Mouse (Mus musculus) embryonic facial prominence, embryonic 12.5 days (tissue): ENCODE results near the gene Sfi1. TPM values are rescaled to one million over a fixed set of nuclear protein-coding genes. Genes with fewer than 3 reads are reported as not detected.
A peak's percentile ranks its signal among the peaks of the same experiment; 100 is the strongest.
"Not testable (repeated sequence)": the region's sequence is repeated elsewhere in the genome, so short reads cannot be mapped to it uniquely, and the experiment has no call there.

ENCODE experiments used
- ATAC-seq: fragments of 200-750 bp; cut with Nextera tagmentation; 2 replicates; pipeline ENCODE4 v1.8.0; 2017; ENCODE audit not compliant: insufficient number of reproducible peaks, insufficient read depth, low FRiP score, low TSS enrichment
- H3K27ac ChIP-seq: fragments of 300-500 bp; sonication (generic); 2 replicates; pipeline ENCODE4 v1.5.1; 2016; ENCODE audit warnings: mild to moderate bottlenecking
- H3K27me3 ChIP-seq: fragments of 300-500 bp; sonication (generic); 2 replicates; pipeline ENCODE4 v1.6.1; 2016; ENCODE audit warnings: mild to moderate bottlenecking, moderate library complexity
- H3K36me3 ChIP-seq: fragments of 300-500 bp; sonication (generic); 2 replicates; pipeline ENCODE4 v1.6.1; 2016; ENCODE audit warnings: mild to moderate bottlenecking
- H3K4me1 ChIP-seq: fragments of 300-500 bp; sonication (generic); 2 replicates; pipeline ENCODE4 v1.6.1; 2016
- H3K4me2 ChIP-seq: fragments of 300-500 bp; sonication (generic); replicated peaks from 2 replicates; pipeline ENCODE4 v1.6.1; 2016; ENCODE audit warnings: mild to moderate bottlenecking, moderate library complexity
- H3K4me3 ChIP-seq: fragments of 300-500 bp; sonication (generic); 2 replicates; pipeline ENCODE4 v1.5.1; 2016; ENCODE audit warnings: mild to moderate bottlenecking
- H3K9ac ChIP-seq: fragments of 300-500 bp; sonication (generic); 2 replicates; pipeline ENCODE4 v1.6.1; 2016; ENCODE audit warnings: mild to moderate bottlenecking, moderate library complexity
- H3K9me3 ChIP-seq: fragments of 300-500 bp; sonication (generic); 2 replicates; pipeline ENCODE4 v1.6.1; 2016; ENCODE audit warnings: mild to moderate bottlenecking, moderate library complexity
- WGBS: fragments of 180-500 bp; shearing (Covaris S2); methylation state at CpG from one replicate; pipeline ENCODE4 v1.1.7; 2016; 5-methylcytosine and 5-hydroxymethylcytosine counted together
- polyA plus RNA-seq: library from polyadenylated mRNA; unstranded; fragments of >200 nt; fragmentation: Nextera tagmentation; extraction: Ambion mirVana; gene quantifications from 2 replicates; pipeline ENCODE4 v1.2.1, GENCODE M21; 2016

The Sfi1 gene
- polyA plus RNA-seq, 1 experiment from 2014 or later = 17.1 TPM

DNA sequence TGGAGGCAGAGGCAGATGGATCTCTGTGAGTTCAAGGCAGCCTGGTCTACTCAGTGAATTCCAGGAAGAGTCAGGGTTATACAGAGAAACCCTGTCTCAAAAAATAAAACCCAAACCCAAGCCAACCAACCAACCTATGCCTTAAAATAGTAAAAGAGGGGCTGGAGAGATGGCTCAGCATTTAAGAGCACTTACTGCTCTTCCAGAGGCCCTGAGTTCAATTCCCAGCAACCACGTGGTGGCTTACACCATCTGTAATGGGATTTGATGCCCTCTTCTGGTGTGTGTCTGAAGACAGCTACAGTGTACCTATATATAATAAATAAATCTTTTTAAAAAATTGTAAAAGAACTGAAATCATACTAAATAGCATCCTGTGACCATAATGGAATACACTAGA, 21.3 kb downstream of the Sfi1 start:
- WGBS = 70% methylated on average over 1 of the region's 1 CpGs
- H3K9ac ChIP-seq, H3K4me3 ChIP-seq, H3K27ac ChIP-seq, H3K27me3 ChIP-seq, H3K36me3 ChIP-seq, H3K4me2 ChIP-seq, H3K4me1 ChIP-seq, ATAC-seq: not testable (repeated sequence)
- H3K9me3 ChIP-seq = peaks cover 19% of the 10 kb centered on the region; the same call in 1 of the 2 replicates

DNA sequence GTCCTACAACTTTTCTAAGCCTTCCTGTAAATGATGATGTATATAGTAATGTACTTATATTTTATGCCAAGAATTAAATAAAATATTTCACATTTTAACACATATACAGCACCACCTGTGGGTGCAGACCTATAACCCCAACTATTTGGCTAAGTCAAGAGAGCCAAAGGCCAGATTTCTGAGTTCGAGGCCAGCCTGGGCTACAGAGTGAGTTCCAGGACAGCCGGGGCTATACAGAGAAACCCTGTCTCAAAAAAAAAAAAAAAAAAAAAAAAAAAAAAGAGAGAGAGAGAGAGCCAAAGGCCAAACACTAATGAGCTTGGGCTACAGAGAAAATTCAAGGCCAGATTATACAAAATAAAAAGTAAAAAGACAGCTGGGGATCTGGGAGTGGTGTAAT, 24.2 kb downstream of the Sfi1 start:
- not testable (repeated sequence) for H3K27ac ChIP-seq, H3K4me1 ChIP-seq, H3K9ac ChIP-seq, H3K36me3 ChIP-seq, H3K27me3 ChIP-seq, H3K4me3 ChIP-seq, H3K4me2 ChIP-seq
- peaks cover 21% of the 10 kb centered on the region for H3K9me3 ChIP-seq
- 74% methylated on average over 2 of the region's 2 CpGs for WGBS
- ATAC-seq = peak; percentile 29; the same call in 1 of the 2 replicates

DNA sequence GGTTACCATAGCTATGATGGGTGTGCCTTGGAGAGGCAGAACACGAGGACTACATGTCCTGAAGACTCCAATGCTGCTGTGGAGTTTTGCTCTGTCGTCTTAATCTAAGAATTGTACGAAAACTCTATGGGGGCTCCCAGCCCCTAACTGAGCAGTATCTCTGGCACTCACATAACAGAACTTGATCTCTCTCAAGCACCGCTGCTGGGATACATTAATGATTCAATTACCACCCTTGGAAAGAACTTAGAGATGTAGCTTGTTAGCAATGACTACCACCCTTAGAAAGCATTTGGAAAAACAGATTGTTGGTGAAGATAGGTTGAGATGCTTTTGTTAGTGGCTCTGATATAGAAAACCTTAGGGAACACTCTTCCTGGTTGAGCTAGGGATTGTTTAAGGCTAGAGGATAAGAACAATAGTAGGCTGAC, 25.7 kb downstream of the Sfi1 start:
- not testable (repeated sequence) for H3K4me1 ChIP-seq, H3K27ac ChIP-seq, H3K36me3 ChIP-seq, H3K9ac ChIP-seq, H3K4me3 ChIP-seq, H3K4me2 ChIP-seq, H3K27me3 ChIP-seq, ATAC-seq
- 74% methylated on average over 4 of the region's 4 CpGs for WGBS
- H3K9me3 ChIP-seq = peaks cover 15% of the 10 kb centered on the region

DNA sequence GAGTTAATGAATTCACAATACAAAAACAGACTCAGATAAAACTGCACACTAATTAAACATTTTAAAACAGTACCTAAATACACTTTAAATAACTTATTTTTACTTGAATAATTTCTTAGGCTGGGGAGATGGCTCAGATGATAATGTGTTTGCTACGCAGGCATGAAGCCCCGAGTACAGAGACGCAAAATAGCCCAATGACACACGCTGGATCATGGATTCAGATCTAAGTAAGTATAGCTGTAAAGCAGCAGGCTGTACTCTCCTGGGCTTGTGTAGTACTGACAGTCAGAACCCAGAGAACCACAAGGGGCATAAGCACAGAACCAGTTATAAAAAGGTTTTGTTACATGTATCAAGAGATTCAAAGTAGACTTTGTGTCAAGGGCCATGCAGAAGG, 26.1 kb downstream of the Sfi1 start:
- H3K9ac ChIP-seq, H3K4me3 ChIP-seq, H3K27me3 ChIP-seq, ATAC-seq, H3K4me1 ChIP-seq, H3K36me3 ChIP-seq, H3K27ac ChIP-seq, H3K4me2 ChIP-seq: not testable (repeated sequence)
- 93% methylated on average over 4 of the region's 4 CpGs for WGBS
- peaks cover 19% of the 10 kb centered on the region for H3K9me3 ChIP-seq

DNA sequence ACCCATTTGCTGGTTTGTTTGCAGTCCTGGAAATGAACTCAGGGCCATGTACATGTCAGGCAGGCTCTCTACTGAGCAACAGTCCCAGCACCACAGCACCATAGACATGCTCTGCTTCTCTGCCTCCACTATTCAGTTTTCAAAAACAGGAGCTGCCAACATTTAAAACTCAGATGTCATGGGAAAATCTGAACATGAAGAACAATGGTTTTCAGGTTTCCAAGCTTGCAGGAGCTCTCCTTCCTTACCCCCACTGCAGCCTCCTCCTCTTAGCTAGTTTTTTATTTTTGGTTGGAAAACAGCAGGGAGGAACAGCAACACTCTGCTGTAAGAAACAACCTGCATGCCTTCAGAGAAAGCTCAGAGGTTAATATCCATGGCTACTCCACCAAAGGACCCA, 26.9 kb downstream of the Sfi1 start:
- H3K4me2 ChIP-seq, H3K27ac ChIP-seq, H3K9ac ChIP-seq, ATAC-seq, H3K4me3 ChIP-seq, H3K36me3 ChIP-seq, H3K4me1 ChIP-seq, H3K27me3 ChIP-seq: not testable (repeated sequence)
- H3K9me3 ChIP-seq = peaks cover 16% of the 10 kb centered on the region

DNA sequence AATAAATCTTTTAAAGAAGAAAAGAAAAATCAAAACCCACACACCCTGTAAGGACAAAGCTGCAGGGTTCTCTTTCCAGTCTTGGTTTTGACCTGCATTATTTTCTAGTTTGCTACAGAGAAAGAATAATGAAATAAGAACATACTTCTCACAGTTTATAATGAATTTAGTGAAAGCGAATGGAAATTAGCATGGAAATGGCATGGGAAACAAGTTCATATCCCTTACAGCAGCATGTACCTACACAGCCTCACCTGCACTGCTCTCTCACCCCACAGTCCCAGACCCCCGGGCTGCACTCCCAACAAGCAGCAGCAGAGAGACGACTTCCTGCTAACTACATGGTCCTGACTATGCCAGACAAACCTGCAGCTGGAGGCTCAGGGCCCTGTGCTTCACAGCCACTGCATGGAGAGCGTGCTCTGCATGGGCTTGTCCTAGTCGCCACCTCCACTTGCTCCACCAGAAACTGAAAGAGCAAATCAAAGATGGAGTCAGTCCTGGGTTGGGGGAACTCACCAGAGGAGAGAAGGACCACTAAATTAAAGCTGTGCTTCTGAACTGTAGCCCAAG, 28.0 kb downstream of the Sfi1 start:
- H3K27ac ChIP-seq, H3K36me3 ChIP-seq, H3K4me1 ChIP-seq, H3K4me3 ChIP-seq, H3K4me2 ChIP-seq, H3K9ac ChIP-seq, H3K27me3 ChIP-seq: not testable (repeated sequence)
- peaks cover 17% of the 10 kb centered on the region for H3K9me3 ChIP-seq
- peak; percentile 20 for ATAC-seq
- WGBS = 69% methylated on average over 3 of the region's 5 CpGs

DNA sequence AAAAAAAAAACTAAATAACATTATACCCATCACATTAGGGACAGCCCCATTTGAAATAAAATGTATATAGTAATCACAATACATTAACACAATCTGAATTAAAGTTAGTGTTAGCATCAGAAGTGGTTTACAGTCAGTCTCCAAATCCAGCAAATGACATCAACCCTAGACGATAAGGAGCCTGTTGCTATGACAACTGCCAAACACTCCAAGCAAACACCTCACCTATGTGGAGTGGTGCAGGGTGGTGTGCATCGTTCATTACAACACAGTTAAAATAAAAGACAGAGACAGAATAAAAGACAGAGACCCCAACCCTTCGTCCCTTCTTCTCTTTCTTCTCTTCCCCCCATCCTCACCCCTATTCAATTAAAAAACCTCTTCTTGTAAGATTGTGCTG, 29.6 kb downstream of the Sfi1 start:
- H3K4me3 ChIP-seq, H3K27ac ChIP-seq, H3K27me3 ChIP-seq, ATAC-seq, H3K36me3 ChIP-seq, H3K4me1 ChIP-seq, H3K4me2 ChIP-seq, H3K9ac ChIP-seq: not testable (repeated sequence)
- 79% methylated on average over 3 of the region's 3 CpGs for WGBS
- peaks cover 17% of the 10 kb centered on the region for H3K9me3 ChIP-seq

DNA sequence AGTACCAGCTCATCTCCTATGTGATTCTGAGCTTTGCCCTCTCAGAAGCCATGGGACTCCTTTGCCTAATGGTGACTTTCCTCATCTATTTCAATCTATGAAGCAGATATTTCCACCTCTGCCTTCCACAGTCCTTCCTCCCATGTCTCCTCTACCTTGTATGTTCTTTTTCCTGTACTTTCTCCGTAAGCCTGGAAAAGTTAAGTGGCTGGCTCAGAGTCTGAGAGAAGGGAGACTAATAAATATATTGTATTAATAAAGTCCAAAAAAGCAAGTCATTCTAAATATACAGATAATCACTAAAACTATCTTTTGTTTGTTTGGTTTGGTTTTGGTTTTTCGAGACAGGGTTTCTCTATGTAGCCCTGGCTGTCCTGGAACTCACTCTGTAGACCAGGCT, 30.1 kb downstream of the Sfi1 start:
- not testable (repeated sequence) for H3K4me2 ChIP-seq, H3K36me3 ChIP-seq

DNA sequence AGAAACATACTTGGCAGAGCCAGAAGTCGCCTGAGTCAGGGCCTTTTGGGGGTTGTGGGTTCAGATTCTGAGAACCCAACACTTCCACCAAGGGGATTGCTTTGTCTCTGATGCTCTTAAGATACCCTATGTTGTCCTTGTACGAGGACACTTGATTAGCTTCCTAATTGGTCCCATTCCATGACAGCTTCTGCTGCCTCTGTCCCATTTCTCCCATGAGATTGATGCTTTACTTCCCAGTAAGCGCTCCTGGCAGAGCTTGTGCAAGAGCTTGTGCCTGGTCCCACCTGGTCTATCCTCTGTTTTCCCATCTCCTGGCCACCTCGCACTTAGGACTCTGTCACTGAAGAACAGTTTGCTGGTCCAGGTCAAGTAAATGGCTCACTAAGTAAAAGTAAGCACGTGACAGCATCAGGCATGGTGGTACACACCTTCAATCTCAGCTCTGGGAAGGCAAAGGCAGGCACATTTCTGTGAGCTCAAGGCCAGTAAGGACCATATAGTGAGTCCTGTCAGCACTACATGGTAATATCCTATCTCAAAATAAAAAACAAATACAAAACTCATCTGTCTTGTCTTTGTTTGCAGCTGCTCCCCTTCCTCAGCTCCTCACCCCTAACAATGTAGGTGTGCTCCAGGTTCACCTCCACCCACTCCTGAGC, 30.9 kb downstream of the Sfi1 start:
- H3K9me3 ChIP-seq = peaks cover 14% of the 10 kb centered on the region
- not testable (repeated sequence) for H3K36me3 ChIP-seq, H3K4me3 ChIP-seq, H3K9ac ChIP-seq, H3K27me3 ChIP-seq, H3K4me1 ChIP-seq, H3K27ac ChIP-seq, H3K4me2 ChIP-seq
- ATAC-seq = peak; percentile 53
- 65% methylated on average over 5 of the region's 5 CpGs for WGBS

More for the DNA sequence above, 30.1 kb downstream of the Sfi1 start:
- H3K27ac ChIP-seq, ATAC-seq, H3K9ac ChIP-seq, H3K4me1 ChIP-seq, H3K4me3 ChIP-seq, H3K27me3 ChIP-seq: not testable (repeated sequence)
- peaks cover 17% of the 10 kb centered on the region for H3K9me3 ChIP-seq
- 87% methylated on average over 2 of the region's 2 CpGs for WGBS

DNA sequence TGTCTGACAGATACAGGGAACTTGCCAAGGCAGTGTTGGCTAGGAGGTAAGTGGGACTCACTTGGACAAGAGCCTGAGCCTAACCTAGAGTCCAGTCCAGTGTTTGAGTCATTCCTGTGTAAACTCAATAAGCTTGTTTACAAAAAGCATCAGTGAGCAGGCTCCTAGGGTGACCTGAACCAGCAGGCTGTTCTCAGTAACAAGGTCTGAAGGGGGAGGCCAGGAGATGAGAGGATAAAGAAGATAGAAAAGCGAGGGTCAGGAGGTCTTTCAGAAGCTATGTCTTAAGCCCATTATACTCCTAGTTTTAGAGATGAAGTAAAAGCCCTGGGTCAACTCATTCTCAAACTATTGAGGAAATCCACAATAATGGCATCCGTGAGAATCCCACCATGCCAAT, 31.9 kb downstream of the Sfi1 start:
- WGBS = 61% methylated on average over 1 of the region's 2 CpGs
- H3K27ac ChIP-seq, H3K4me2 ChIP-seq, H3K36me3 ChIP-seq, ATAC-seq, H3K9ac ChIP-seq, H3K4me3 ChIP-seq, H3K4me1 ChIP-seq, H3K27me3 ChIP-seq: not testable (repeated sequence)
- H3K9me3 ChIP-seq = peaks cover 14% of the 10 kb centered on the region

DNA sequence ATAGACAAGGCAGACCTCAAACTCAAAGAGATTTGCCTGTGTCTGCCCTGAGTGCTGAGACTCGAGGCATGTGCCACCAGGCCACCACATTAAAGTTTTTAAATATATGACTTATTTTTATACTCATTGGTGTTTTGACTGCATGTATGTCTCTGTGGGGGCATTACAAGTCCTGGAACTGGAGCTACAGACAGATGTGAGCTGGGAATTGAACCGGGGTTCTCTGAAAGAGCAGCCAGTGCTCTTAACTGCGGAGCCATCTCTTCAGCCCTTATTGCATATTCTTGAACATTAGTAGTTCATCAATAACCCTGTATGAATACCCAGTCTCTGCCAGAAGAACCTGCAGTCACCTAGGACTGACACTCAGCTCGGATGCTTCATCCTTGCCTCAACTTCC, 34.5 kb downstream of the Sfi1 start:
- not testable (repeated sequence) for H3K4me3 ChIP-seq, H3K36me3 ChIP-seq, H3K27me3 ChIP-seq, H3K4me2 ChIP-seq, H3K9ac ChIP-seq, H3K27ac ChIP-seq, H3K4me1 ChIP-seq, ATAC-seq
- H3K9me3 ChIP-seq = peaks cover 15% of the 10 kb centered on the region; the same call in 1 of the 2 replicates
- 95% methylated on average over 4 of the region's 4 CpGs for WGBS

DNA sequence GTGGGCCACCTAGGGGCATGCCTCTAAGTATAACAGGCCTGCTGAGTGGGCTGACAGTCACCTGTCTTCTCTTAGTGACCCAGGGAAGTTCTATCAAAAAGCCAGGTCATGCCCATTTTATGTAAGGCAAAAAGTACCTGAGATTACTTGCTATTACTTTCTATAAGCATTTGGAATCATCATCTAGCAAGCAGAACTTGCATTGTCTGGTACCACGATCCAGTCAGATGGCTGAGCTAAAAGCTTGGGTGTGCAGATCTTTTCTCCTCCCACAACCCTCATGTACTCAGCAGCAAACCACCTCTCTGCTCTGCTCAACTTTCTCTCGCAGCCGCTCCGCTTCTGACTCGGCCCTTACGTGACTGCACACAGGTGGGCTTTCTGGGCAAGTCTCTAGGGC, 35.3 kb downstream of the Sfi1 start:
- not testable (repeated sequence) for H3K36me3 ChIP-seq, H3K27me3 ChIP-seq, H3K4me2 ChIP-seq, ATAC-seq, H3K4me1 ChIP-seq, H3K9ac ChIP-seq, H3K4me3 ChIP-seq, H3K27ac ChIP-seq
- 93% methylated on average over 6 of the region's 6 CpGs for WGBS
- H3K9me3 ChIP-seq = peaks cover 15% of the 10 kb centered on the region; the same call in 1 of the 2 replicates
